Mouse (Mus musculus): ENCODE data around the gene Acat2. TPM values are rescaled to one million over a fixed set of nuclear protein-coding genes. Genes with fewer than 3 reads are reported as not detected.
"Not testable (repeated sequence)": the region's sequence is repeated elsewhere in the genome, so short reads cannot be mapped to it uniquely, and the experiment has no call there.

Acat2 gene
- total RNA-seq (2015) (7.6 and 9.0 TPM in 2 replicates), total RNA-seq (2017) (9.1 and 9.8 TPM in 2 replicates)

- peak; percentile 96 for ATAC-seq (ENCODE audit: poor library complexity, severe bottlenecking)
Observed at GRCm38 (mm10) chr17:12960331-12960873, at the start of gene Acat2. Acat2 (minus strand) TSS chr17:12960747.

GRCm38 (mm10) chr17:13009887-13010286 is 49.3 kb upstream of the Acat2 start:
- ATAC-seq (ENCODE audit: poor library complexity, severe bottlenecking), result peak; percentile 46

GRCm38 (mm10) chr17:13008528-13008927 is 48.0 kb upstream of the Acat2 start:
- ATAC-seq (ENCODE audit: poor library complexity, severe bottlenecking), result no peak

GRCm38 (mm10) chr17:13007730-13008425 is 47.3 kb upstream of the Acat2 start:
- ATAC-seq (ENCODE audit: poor library complexity, severe bottlenecking), result peak; percentile 97

GRCm38 (mm10) chr17:13006984-13007383 is 46.4 kb upstream of the Acat2 start:
- no peak for ATAC-seq (ENCODE audit: poor library complexity, severe bottlenecking)

GRCm38 (mm10) chr17:13006546-13006945 is 46.0 kb upstream of the Acat2 start, which contains the start of gene Sod2:
Sod2 (plus strand) TSS chr17:13006846.
- not testable (repeated sequence) for ATAC-seq (ENCODE audit: poor library complexity, severe bottlenecking)

- not testable (repeated sequence) for ATAC-seq (ENCODE audit: poor library complexity, severe bottlenecking)
Observed at GRCm38 (mm10) chr17:13004436-13004835, 43.9 kb upstream of the Acat2 start.

- not testable (repeated sequence) for ATAC-seq (ENCODE audit: poor library complexity, severe bottlenecking)
Observed at GRCm38 (mm10) chr17:13002243-13002642, 41.7 kb upstream of the Acat2 start.

GRCm38 (mm10) chr17:12999069-12999468 is 38.5 kb upstream of the Acat2 start:
- no peak for ATAC-seq (ENCODE audit: poor library complexity, severe bottlenecking)

- no peak for ATAC-seq (ENCODE audit: poor library complexity, severe bottlenecking)
Observed at GRCm38 (mm10) chr17:12997890-12998289, 37.3 kb upstream of the Acat2 start.

GRCm38 (mm10) chr17:12996345-12996744 is 35.8 kb upstream of the Acat2 start:
- ATAC-seq (ENCODE audit: poor library complexity, severe bottlenecking), result no peak

- no peak for ATAC-seq (ENCODE audit: poor library complexity, severe bottlenecking)
Observed at GRCm38 (mm10) chr17:12994069-12994468, 33.5 kb upstream of the Acat2 start, which contains the start of gene Wtap. Wtap (minus strand) TSS chr17:12994169.

GRCm38 (mm10) chr17:12992470-12992991 is 32.0 kb upstream of the Acat2 start:
- ATAC-seq (ENCODE audit: poor library complexity, severe bottlenecking), result peak; percentile 90

- peak; percentile 61 for ATAC-seq (ENCODE audit: poor library complexity, severe bottlenecking)
Observed at GRCm38 (mm10) chr17:12991635-12992358, 31.2 kb upstream of the Acat2 start.

GRCm38 (mm10) chr17:12991194-12991634 is 30.7 kb upstream of the Acat2 start:
- peak; percentile 43 for ATAC-seq (ENCODE audit: poor library complexity, severe bottlenecking)

GRCm38 (mm10) chr17:12990567-12991145 is 30.1 kb upstream of the Acat2 start:
- ATAC-seq (ENCODE audit: poor library complexity, severe bottlenecking), result no peak

- not testable (repeated sequence) for ATAC-seq (ENCODE audit: poor library complexity, severe bottlenecking)
Observed at GRCm38 (mm10) chr17:12988096-12988495, 27.5 kb upstream of the Acat2 start.

- ATAC-seq (ENCODE audit: poor library complexity, severe bottlenecking), result no peak
Observed at GRCm38 (mm10) chr17:12983988-12984387, 23.4 kb upstream of the Acat2 start.

- ATAC-seq (ENCODE audit: poor library complexity, severe bottlenecking), result no peak
Observed at GRCm38 (mm10) chr17:12978546-12978945, 18.0 kb upstream of the Acat2 start.

GRCm38 (mm10) chr17:12973851-12974250 is 13.3 kb upstream of the Acat2 start:
- no peak for ATAC-seq (ENCODE audit: poor library complexity, severe bottlenecking)

GRCm38 (mm10) chr17:12967173-12967572 is 6.6 kb upstream of the Acat2 start:
- no peak for ATAC-seq (ENCODE audit: poor library complexity, severe bottlenecking)

All from megakaryocyte, adult 5-6 weeks (primary cell).